Mouse (Mus musculus): ENCODE data around the gene Fstl1. TPM values are rescaled to one million over a fixed set of nuclear protein-coding genes. Genes with fewer than 3 reads are reported as not detected.

Fstl1 gene
- polyA plus RNA-seq, 1 experiment from 2014 or later: 126 TPM

Other genes starting within 250 kb of the Fstl1 start
- 33.6 and 33.7 TPM in 2 replicates for gene Gtf2e1, start 237.1 kb upstream of the Fstl1 start, polyA plus RNA-seq (2015; fragmentation: Nextera tagmentation; extraction: Ambion mirVana)
- gene Rabl3, start 237.0 kb upstream of the Fstl1 start, polyA plus RNA-seq (2015; fragmentation: Nextera tagmentation; extraction: Ambion mirVana): 20.5 and 22.9 TPM in 2 replicates
- 0.22 TPM in 1 of 2 replicates, not detected in the other for gene Hgd, start 196.7 kb upstream of the Fstl1 start, polyA plus RNA-seq (2015; fragmentation: Nextera tagmentation; extraction: Ambion mirVana)
- gene Ndufb4, start 122.4 kb upstream of the Fstl1 start, polyA plus RNA-seq (2015; fragmentation: Nextera tagmentation; extraction: Ambion mirVana): 63.0 and 67.1 TPM in 2 replicates
- gene Gm36028, start 84.3 kb downstream of the Fstl1 start, polyA plus RNA-seq (2015; fragmentation: Nextera tagmentation; extraction: Ambion mirVana): not detected in 2 replicates
- gene Lrrc58, start 91.5 kb downstream of the Fstl1 start, polyA plus RNA-seq (2015; fragmentation: Nextera tagmentation; extraction: Ambion mirVana): 46.1 and 49.0 TPM in 2 replicates
- gene Gpr156, start 139.6 kb downstream of the Fstl1 start, polyA plus RNA-seq (2015; fragmentation: Nextera tagmentation; extraction: Ambion mirVana): 5.0 TPM in 2 replicates

Measured in hindbrain, embryonic 13.5 days (tissue).